Mouse (Mus musculus) olfactory bulb, adult 2 months (tissue): ENCODE results near the gene Grip1. TPM values are rescaled to one million over a fixed set of nuclear protein-coding genes. Genes with fewer than 3 reads are reported as not detected.

Experiments used
- H3K27ac ChIP-seq: fragments of 200-500 bp; 2 replicates; pipeline ENCODE4 v1.5.1; 2012; ENCODE audit warnings: low read depth, low read length; ENCODE audit not compliant: insufficient read depth
- H3K4me1 ChIP-seq: fragments of 200-500 bp; 2 replicates; pipeline ENCODE4 v1.6.1; 2012; ENCODE audit warnings: low read length; ENCODE audit not compliant: control insufficient read depth, insufficient read depth
- H3K4me3 ChIP-seq: fragments of 200-500 bp; 2 replicates; pipeline ENCODE4 v1.5.1; 2012; ENCODE audit warnings: mild to moderate bottlenecking, low read depth, low read length, moderate library complexity; ENCODE audit not compliant: insufficient read depth
- CTCF ChIP-seq: fragments of 200-500 bp; IDR thresholded peaks from 2 replicates; pipeline ENCODE4 v1.5.1; 2012; ENCODE audit warnings: low read depth, mild to moderate bottlenecking, low read length, moderate library complexity; ENCODE audit not compliant: insufficient read depth
- POLR2A ChIP-seq: fragments of 200-500 bp; IDR thresholded peaks from 2 replicates; pipeline ENCODE4 v1.6.1; 2012; ENCODE audit warnings: mild to moderate bottlenecking, low read depth, low read length, moderate library complexity; ENCODE audit not compliant: insufficient read depth
- WGBS: fragments of 180-500 bp; shearing (Covaris S2); methylation state at CpG from one replicate; pipeline ENCODE4 v1.1.7; 2018; 5-methylcytosine and 5-hydroxymethylcytosine counted together
- polyA plus RNA-seq: library from polyadenylated mRNA; stranded (reverse); fragments of >200 nt; gene quantifications from 2 replicates; pipeline ENCODE4 v1.2.4, GENCODE M21; 2012; ENCODE audit warnings: low replicate concordance; ENCODE audit not compliant: missing spikeins, insufficient read depth, insufficient read length

Grip1 gene
- polyA plus RNA-seq, 1 experiment = not detected

DNA sequence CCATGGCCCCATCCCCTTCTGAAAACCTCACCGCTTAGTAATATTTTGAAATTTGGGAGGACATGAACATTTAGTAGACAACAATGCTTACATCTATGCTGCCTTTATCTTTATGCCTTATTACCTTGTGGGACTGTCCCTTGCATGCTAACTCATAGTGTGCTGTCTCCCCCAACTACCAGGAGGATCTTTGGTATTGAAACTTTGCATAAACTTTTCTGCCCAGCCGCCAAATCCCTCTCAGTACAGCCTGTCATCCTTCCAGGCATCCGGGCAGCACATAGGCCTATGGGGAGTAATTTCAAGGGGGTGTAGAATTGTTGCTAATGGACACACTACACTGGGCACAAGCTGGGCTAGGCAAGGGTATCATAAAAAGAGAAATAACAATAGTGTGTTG, 162.4 kb downstream of the Grip1 start:
- TF ChIP-seq CTCF (no peak), POLR2A (no peak)
- no peak overlapping the region for H3K27ac ChIP-seq
- peaks cover 8% of the 10 kb centered on the region; the same call in 1 of the 2 replicates for H3K4me1 ChIP-seq
- no peak overlapping the region for H3K4me3 ChIP-seq
- 92% methylated on average over 3 of the region's 3 CpGs for WGBS

DNA sequence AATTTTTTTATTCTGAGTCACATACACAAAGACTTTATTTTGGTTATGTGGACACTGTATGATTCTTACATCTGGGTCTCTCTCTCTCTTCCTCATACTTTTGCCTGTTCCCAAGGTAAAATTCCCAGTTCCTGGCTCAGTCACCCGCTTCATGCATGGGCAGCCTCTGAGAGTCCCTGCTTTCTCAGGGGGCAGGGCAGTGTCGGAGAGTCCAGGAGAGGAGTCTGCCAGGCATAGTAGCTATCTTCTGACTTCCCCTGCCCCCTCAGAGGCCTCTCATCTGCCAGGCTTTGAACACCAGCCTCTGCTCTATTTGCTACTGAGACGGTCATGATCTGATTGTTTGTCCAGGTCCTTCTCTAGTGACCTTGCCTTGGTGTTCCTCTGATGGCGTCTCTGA, 175.0 kb downstream of the Grip1 start:
- Histone ChIP-seq H3K4me1 (no peaks in the 10 kb centered on the region), H3K27ac (no peak overlapping the region), H3K4me3 (no peak overlapping the region)
- 95% methylated on average over 4 of the region's 4 CpGs for WGBS
- TF ChIP-seq CTCF = no peak
- TF ChIP-seq POLR2A = no peak

DNA sequence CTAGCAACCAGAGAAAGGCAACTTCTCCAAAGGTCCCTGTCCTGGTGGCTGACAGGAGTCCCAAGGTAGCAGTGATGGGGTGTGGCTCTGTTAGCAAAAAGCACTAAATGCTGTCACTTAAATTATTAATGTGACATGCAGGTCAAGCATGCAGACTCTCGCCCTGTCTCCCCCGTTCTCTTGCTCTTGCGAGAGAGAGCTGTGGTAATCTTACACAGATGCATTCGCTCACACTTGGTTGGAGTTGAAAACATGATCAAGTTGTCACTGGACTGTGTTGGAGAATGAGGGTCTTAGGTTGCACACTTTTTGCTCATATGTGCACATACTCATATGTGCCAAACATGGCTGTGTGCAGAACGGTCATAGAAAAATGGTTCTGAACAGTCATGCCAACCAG, 176.8 kb downstream of the Grip1 start:
- TF ChIP-seq POLR2A (no peak), CTCF (no peak)
- H3K4me3 ChIP-seq = no peak overlapping the region
- 95% methylated on average over 5 of the region's 5 CpGs for WGBS
- no peak overlapping the region for H3K27ac ChIP-seq
- H3K4me1 ChIP-seq = no peaks in the 10 kb centered on the region

DNA sequence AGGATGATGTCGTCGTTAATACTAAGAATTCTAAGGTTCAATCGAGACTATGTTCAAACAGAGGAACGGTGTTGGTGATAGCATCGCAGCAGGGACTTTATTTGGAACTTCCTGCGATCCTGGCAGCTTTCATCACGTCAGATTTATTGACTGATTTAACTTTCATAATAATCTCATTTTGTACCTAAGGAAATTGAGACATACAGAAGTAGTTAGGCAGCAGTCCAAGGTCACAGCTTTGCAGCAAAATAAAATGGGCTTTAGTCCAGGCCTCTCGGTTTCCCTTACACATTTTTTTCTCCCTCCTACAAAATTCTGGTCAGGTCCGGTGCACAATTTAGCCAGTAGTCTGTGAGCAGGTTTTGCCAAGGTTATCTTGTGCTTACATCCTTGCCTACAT, 178.3 kb downstream of the Grip1 start:
- H3K4me1 ChIP-seq = no peaks in the 10 kb centered on the region
- 72% methylated on average over 9 of the region's 9 CpGs for WGBS
- no peak overlapping the region for H3K4me3 ChIP-seq
- H3K27ac ChIP-seq = no peak overlapping the region
- TF ChIP-seq CTCF (no peak), POLR2A (no peak)

DNA sequence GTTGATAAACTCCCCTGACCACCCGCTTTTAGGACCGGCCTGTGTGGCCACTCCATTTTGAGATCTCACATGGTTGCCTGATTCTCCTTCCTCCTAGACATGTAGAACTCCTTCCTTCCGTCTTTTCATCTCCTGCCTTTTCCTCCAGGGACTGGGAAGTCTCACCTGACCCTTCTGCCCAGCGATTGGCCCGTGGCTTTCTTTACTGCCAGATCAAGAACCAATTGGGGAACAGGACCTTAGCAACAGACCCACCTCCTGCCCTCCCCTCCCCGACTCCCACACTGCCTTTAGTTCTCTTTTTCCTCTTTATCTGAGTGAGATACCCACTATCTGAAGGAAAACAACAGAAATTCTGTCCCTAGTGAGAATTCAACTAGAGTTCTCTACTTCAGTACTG, 180.9 kb downstream of the Grip1 start:
- TF ChIP-seq POLR2A (no peak), CTCF (no peak)
- WGBS = 91% methylated on average over 6 of the region's 6 CpGs
- H3K4me1 ChIP-seq = no peaks in the 10 kb centered on the region
- no peak overlapping the region for H3K27ac ChIP-seq
- no peak overlapping the region for H3K4me3 ChIP-seq

DNA sequence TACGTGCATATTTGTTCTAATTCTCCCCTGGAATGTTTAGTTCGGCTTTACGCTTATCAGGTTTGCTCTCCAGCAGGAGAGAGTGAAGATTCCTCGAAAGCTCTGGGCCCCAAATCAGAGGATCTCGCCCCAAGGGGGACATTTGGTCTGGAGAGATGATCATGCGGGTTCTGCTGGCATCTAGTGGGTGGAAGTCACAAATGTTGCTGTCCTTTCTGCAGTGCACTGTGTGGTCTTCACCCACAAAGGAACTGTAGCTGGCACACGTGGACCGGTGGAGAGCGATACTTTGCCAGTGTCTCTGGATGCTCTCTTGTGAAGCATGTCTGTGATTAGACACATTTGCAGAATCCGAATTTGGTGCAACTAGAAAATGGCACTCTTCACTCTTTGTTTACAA, 186.9 kb downstream of the Grip1 start:
- 62% methylated on average over 10 of the region's 10 CpGs for WGBS
- Histone ChIP-seq H3K4me1 (no peaks in the 10 kb centered on the region), H3K27ac (no peak overlapping the region), H3K4me3 (no peak overlapping the region)
- no peak for TF ChIP-seq POLR2A
- TF ChIP-seq CTCF = no peak

DNA sequence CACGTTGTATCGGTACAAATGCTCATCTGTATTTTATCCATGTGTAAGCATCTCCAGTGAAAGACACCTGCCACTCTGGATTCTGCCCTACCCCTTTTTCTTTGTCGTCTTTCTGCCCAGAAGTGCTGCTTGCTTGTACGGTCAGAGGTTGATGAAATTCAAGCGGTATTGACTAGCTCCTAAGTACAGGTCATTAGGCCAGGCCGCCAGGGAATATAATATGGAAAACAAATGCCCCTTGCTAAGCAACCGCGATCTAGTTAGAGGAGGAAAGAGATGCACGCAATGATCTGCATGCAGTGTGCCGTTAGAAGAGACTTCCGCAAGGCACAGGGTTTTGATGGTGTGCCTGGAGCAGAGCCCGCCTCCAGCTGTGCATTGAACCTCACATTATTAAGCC, 187.4 kb downstream of the Grip1 start:
- Histone ChIP-seq H3K4me1 (no peaks in the 10 kb centered on the region), H3K27ac (no peak overlapping the region), H3K4me3 (no peak overlapping the region)
- TF ChIP-seq CTCF = no peak
- TF ChIP-seq POLR2A = no peak
- WGBS = 48% methylated on average over 12 of the region's 12 CpGs

DNA sequence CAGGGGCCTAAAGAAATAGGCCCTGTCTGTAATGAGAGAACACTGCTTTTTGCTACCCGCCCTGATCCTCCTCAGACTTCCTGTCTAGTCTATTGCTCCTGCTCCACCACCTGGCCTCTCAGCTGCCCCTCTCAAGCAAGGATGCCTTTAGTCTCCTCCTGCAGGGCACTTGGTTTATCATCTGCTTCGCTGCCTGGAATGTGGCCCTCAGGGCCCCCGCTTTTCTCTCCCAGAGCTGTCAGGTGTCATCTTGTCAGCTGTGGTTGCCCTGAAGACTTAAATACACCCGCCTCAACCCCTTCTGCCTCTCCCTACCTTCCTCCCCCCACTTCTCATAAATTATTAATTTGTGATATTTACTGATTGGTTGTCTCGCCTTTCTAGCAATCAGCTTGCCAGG, 190.7 kb downstream of the Grip1 start:
- 88% methylated on average over 5 of the region's 5 CpGs for WGBS
- no peak overlapping the region for H3K4me3 ChIP-seq
- H3K4me1 ChIP-seq = no peaks in the 10 kb centered on the region
- TF ChIP-seq CTCF = no peak
- no peak for TF ChIP-seq POLR2A
- H3K27ac ChIP-seq = no peak overlapping the region

DNA sequence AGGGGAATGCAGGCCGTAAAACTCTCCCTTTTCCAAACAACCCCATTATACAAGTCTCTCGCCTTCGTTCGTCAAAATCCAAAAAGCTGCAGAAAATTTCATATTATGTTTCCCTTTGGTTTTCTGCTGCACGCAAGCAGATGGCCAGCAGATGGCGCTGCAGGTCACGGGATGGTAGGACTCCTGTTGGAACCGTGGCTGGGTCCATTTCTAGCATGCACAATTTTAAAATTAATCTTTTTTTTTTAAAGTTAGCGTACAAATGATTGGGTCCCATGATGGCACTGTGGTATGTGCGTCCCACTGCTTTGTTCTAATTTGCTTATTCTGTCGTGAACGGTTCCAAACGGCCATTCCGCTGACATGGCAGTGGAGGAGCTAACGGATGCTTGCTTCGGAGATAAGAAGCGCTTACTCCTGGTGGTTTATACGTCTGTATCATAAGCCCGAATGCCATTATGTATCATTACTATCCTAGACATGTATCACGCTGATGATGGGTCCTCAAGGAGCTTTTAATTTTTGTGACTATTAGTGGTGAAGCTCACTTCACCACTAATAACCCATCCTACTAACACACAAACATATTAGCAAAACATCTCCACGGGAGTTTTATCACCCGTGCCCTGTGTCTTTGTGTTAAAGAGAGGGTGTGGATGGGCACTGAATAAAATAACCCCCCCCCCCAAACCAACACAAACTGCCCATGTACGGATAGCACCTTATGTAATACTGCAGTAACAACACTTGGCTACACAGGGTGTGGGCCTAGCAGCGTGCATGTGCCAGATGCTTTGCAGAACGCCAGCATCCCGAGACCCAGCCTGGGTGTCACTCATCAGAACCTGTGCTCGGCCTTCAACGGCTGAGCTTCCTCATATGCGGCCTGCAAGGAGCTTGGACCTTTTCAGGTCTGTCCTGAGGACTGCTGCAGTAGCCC, 193.1 kb downstream of the Grip1 start:
- TF ChIP-seq CTCF = peak; percentile 85
- no peak for TF ChIP-seq POLR2A
- 60% methylated on average over 29 of the region's 29 CpGs for WGBS

More for the DNA sequence above, 193.1 kb downstream of the Grip1 start:
- Histone ChIP-seq H3K4me1 (no peaks in the 10 kb centered on the region), H3K4me3 (no peak overlapping the region), H3K27ac (no peak overlapping the region)
